Mouse (Mus musculus): ENCODE measurements around the gene 1110017D15Rik.
A peak's percentile ranks its signal among the peaks of the same experiment; 100 is the strongest.

The 1110017D15Rik gene

GRCm38 (mm10) chr4:41517233-41517632 lies at the start of gene 1110017D15Rik:
Gene 1110017D15Rik (minus strand): TSS chr4:41517333.
- DNase-seq (ENCODE audit: low spot score in 2 of 2): no peak

- DNase-seq (ENCODE audit: low spot score in 2 of 2): no peak
These were observed 49.0 kb upstream of the 1110017D15Rik start for GRCm38 (mm10) chr4:41566123-41566522.

GRCm38 (mm10) chr4:41563297-41563696 lies 46.2 kb upstream of the 1110017D15Rik start:
- DNase-seq (ENCODE audit: low spot score in 2 of 2): no peak

GRCm38 (mm10) chr4:41557092-41557491 lies 40.0 kb upstream of the 1110017D15Rik start:
- no peak for DNase-seq (ENCODE audit: low spot score in 2 of 2)

GRCm38 (mm10) chr4:41556311-41556953 lies 39.3 kb upstream of the 1110017D15Rik start:
- DNase-seq (ENCODE audit: low spot score in 2 of 2): no peak

- no peak for DNase-seq (ENCODE audit: low spot score in 2 of 2)
These were observed 38.0 kb upstream of the 1110017D15Rik start for GRCm38 (mm10) chr4:41554994-41555663.

GRCm38 (mm10) chr4:41553116-41553515 lies 36.0 kb upstream of the 1110017D15Rik start:
- no peak for DNase-seq (ENCODE audit: low spot score in 2 of 2)

- peak; percentile 49 to 68 for DNase-seq (ENCODE audit: low spot score in 2 of 2)
These were observed 35.4 kb upstream of the 1110017D15Rik start for GRCm38 (mm10) chr4:41552529-41552928.

GRCm38 (mm10) chr4:41547086-41547485 lies 30.0 kb upstream of the 1110017D15Rik start:
- no peak for DNase-seq (ENCODE audit: low spot score in 2 of 2)

GRCm38 (mm10) chr4:41545985-41546384 lies 28.9 kb upstream of the 1110017D15Rik start:
- DNase-seq (ENCODE audit: low spot score in 2 of 2): no peak

GRCm38 (mm10) chr4:41542136-41542535 lies 25.0 kb upstream of the 1110017D15Rik start:
- no peak for DNase-seq (ENCODE audit: low spot score in 2 of 2)

- DNase-seq (ENCODE audit: low spot score in 2 of 2): no peak
These were observed 17.7 kb upstream of the 1110017D15Rik start for GRCm38 (mm10) chr4:41534866-41535265.

GRCm38 (mm10) chr4:41532420-41532819 lies 15.3 kb upstream of the 1110017D15Rik start:
- DNase-seq (ENCODE audit: low spot score in 2 of 2): no peak

GRCm38 (mm10) chr4:41527996-41528395 lies 10.9 kb upstream of the 1110017D15Rik start:
- DNase-seq (ENCODE audit: low spot score in 2 of 2): no peak

- no peak for DNase-seq (ENCODE audit: low spot score in 2 of 2)
These were observed 9.9 kb upstream of the 1110017D15Rik start for GRCm38 (mm10) chr4:41527076-41527475.

GRCm38 (mm10) chr4:41526553-41526952 lies 9.4 kb upstream of the 1110017D15Rik start:
- no peak for DNase-seq (ENCODE audit: low spot score in 2 of 2)

- DNase-seq (ENCODE audit: low spot score in 2 of 2): no peak
These were observed 7.7 kb upstream of the 1110017D15Rik start for GRCm38 (mm10) chr4:41524829-41525228.

GRCm38 (mm10) chr4:41523839-41524238 lies 6.7 kb upstream of the 1110017D15Rik start:
- DNase-seq (ENCODE audit: low spot score in 2 of 2): no peak

GRCm38 (mm10) chr4:41522788-41523187 lies 5.7 kb upstream of the 1110017D15Rik start:
- no peak for DNase-seq (ENCODE audit: low spot score in 2 of 2)

- DNase-seq (ENCODE audit: low spot score in 2 of 2): no peak
These were observed 5.0 kb upstream of the 1110017D15Rik start for GRCm38 (mm10) chr4:41522136-41522535.

GRCm38 (mm10) chr4:41520641-41521040 lies 3.5 kb upstream of the 1110017D15Rik start:
- no peak for DNase-seq (ENCODE audit: low spot score in 2 of 2)

- DNase-seq (ENCODE audit: low spot score in 2 of 2): no peak
These were observed 2.1 kb upstream of the 1110017D15Rik start for GRCm38 (mm10) chr4:41519195-41519594.

GRCm38 (mm10) chr4:41518349-41518748 lies 1.2 kb upstream of the 1110017D15Rik start:
- no peak for DNase-seq (ENCODE audit: low spot score in 2 of 2)

Data from frontal cortex, postnatal 10 days (tissue).